Mouse (Mus musculus) heart, embryonic 12.5 days (tissue): ENCODE results near the gene Ier2. TPM values are rescaled to one million over a fixed set of nuclear protein-coding genes. Genes with fewer than 3 reads are reported as not detected.
A peak's percentile ranks its signal among the peaks of the same experiment; 100 is the strongest.

Experiments used
- ATAC-seq: fragments of 200-750 bp; cut with Nextera tagmentation; 2 replicates; pipeline ENCODE4 v1.8.0; 2017; ENCODE audit warnings: moderate TSS enrichment, moderate library complexity; ENCODE audit not compliant: insufficient number of reproducible peaks, low FRiP score
- H3K27ac ChIP-seq: fragments of 300-500 bp; sonication (generic); 2 replicates; pipeline ENCODE4 v1.5.1; 2016; ENCODE audit warnings: mild to moderate bottlenecking, moderate library complexity; ENCODE audit not compliant: poor library complexity, severe bottlenecking
- H3K27me3 ChIP-seq: fragments of 300-500 bp; sonication (generic); replicated peaks from 2 replicates; pipeline ENCODE4 v1.6.1; 2016; ENCODE audit warnings: mild to moderate bottlenecking, moderate library complexity
- H3K36me3 ChIP-seq: fragments of 300-500 bp; sonication (generic); 2 replicates; pipeline ENCODE4 v1.6.1; 2016; ENCODE audit warnings: mild to moderate bottlenecking, moderate library complexity
- H3K4me1 ChIP-seq: fragments of 300-500 bp; sonication (generic); replicated peaks from 2 replicates; pipeline ENCODE4 v1.6.1; 2016; ENCODE audit warnings: mild to moderate bottlenecking
- H3K4me2 ChIP-seq: fragments of 300-500 bp; sonication (generic); 2 replicates; pipeline ENCODE4 v1.6.1; 2016; ENCODE audit warnings: mild to moderate bottlenecking, moderate library complexity
- H3K4me3 ChIP-seq: fragments of 300-500 bp; sonication (generic); 2 replicates; pipeline ENCODE4 v1.5.1; 2016; ENCODE audit warnings: mild to moderate bottlenecking
- H3K9ac ChIP-seq: fragments of 300-500 bp; sonication (generic); 2 replicates; pipeline ENCODE4 v1.6.1; 2016; ENCODE audit warnings: mild to moderate bottlenecking, moderate library complexity
- H3K9me3 ChIP-seq: fragments of 300-500 bp; sonication (generic); replicated peaks from 2 replicates; pipeline ENCODE4 v1.6.1; 2016; ENCODE audit warnings: mild to moderate bottlenecking, moderate library complexity
- WGBS: fragments of 180-500 bp; shearing (Covaris S2); methylation state at CpG from one replicate; pipeline ENCODE4 v1.1.7; 2016; 5-methylcytosine and 5-hydroxymethylcytosine counted together
- polyA plus RNA-seq: library from polyadenylated mRNA; unstranded; fragments of >200 nt; fragmentation: Nextera tagmentation; extraction: Ambion mirVana; gene quantifications from 2 replicates; pipeline ENCODE4 v1.2.1, GENCODE M21; 2016

Gene Ier2
- polyA plus RNA-seq, 1 experiment from 2014 or later: 63.4 TPM

DNA sequence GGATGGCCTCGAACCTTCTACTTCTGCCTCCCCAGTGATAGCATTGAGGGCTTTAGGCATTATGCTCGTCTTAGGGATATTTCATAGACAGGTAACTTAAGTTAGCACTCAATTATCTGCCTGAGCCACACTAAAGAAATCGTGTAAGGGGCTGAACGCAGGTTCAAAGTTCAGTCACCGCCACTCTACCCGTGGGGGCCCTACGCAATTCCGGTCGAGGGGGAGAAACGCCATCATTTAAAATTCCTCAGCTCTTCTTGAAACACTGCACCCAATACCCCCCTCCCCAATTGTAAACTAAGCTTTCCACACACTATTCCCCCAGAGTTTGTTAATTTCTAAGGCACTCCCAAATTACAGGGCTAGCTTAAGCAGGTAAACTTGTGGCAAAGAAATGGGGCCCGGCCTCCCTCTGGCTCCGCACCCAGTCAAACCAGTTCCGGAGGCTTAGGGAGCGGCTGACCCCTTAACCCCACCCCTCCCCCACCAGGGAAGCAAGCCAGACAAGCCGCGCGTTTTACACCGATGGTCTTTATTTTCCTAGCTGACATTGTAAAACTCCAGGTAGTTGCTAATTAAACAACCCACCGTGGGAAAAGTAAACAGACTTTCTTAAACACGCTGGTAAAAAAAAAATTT is 1.7 kb downstream of the Ier2 start:
- no peak for ATAC-seq
- Histone ChIP-seq H3K4me1 (peaks cover 47% of the 10 kb centered on the region), H3K4me3 (peak overlapping the region; percentile 91), H3K9ac (peak overlapping the region; percentile 97), H3K27me3 (no peaks in the 10 kb centered on the region), H3K9me3 (no peaks in the 10 kb centered on the region), H3K27ac (peak overlapping the region; percentile 98), H3K36me3 (no peaks in the 10 kb centered on the region), H3K4me2 (peak overlapping the region; percentile 85)
- WGBS: under 1% methylated on average over 20 of the region's 20 CpGs

DNA sequence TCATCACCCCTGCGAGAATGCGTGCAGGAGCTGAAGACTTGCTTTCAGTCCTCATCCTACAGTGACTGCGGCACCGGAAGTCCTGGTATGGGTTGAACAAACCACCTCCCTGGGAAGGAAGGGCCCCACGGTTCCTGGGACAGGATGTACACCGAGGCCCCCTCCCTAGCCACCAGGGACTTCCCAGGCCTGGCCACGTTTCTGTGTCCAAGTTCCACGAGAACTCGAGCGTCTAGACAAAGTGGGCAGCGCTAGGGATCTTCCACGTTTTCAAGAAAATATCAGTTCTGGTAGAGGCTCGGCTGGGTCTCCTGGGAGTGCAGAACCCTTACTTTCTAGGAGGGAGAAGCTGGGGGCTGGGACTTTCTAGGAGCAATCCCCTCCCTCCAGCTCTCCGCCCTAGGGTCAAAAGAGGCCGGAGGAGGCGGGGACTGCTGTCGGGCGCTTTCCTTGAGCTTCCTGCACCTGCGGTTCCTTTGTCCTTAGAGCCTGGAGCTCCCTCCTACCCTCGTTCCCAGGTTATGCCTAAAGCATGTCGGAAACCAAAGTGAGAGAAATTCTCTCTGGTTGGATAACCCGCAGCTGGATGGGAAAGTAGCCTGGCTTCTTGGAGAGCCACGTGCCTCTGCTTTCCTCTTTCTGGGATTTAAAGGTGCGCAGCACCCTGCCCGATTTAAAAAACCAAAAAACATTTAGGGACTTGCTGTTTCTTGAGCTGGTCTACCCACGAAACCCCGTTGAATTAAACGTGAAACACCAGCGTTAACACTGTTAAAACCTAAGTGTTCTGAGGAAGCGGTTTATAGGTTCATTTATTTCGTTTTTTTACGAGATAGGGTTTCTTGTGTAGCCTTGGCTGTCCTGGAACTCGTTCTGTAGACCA is 2.5 kb downstream of the Ier2 start:
- H3K9me3 ChIP-seq: no peaks in the 10 kb centered on the region
- peak overlapping the region; percentile 98 for H3K27ac ChIP-seq
- 2% methylated on average over 33 of the region's 33 CpGs for WGBS
- peak overlapping the region; percentile 91 for H3K4me3 ChIP-seq
- H3K27me3 ChIP-seq: no peaks in the 10 kb centered on the region
- H3K4me1 ChIP-seq: peaks cover 49% of the 10 kb centered on the region
- ATAC-seq: no peak
- H3K36me3 ChIP-seq: no peaks in the 10 kb centered on the region
- H3K9ac ChIP-seq: peak overlapping the region; percentile 97
- H3K4me2 ChIP-seq: peak overlapping the region; percentile 85

DNA sequence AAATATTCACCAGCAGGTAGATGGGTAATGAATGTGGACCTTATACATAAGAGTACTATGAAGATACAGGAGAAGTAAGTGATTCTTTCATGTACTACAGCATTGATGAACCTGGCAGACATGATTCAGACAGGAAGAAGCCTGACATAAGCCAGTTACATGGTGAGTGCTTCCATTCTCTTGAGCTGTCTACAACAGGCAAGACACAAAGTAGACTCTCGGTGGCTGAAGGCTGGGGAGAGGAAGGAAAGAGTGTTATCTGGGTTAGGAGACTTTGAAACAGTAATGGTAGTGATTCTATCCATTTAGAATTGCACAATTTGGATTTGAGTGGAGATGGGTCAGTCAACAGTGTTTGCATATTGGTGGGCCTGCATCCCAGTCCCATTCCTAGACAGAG is 3.7 kb downstream of the Ier2 start:
- no peak for ATAC-seq
- Histone ChIP-seq H3K27ac (peak overlapping the region; percentile 98; the same call in 1 of the 2 replicates), H3K36me3 (no peaks in the 10 kb centered on the region), H3K27me3 (no peaks in the 10 kb centered on the region), H3K4me2 (peak overlapping the region; percentile 18; the same call in 1 of the 2 replicates), H3K9ac (no peak overlapping the region), H3K4me1 (peaks cover 57% of the 10 kb centered on the region), H3K4me3 (no peak overlapping the region), H3K9me3 (no peaks in the 10 kb centered on the region)
- WGBS: 34% methylated on average over 1 of the region's 1 CpGs

DNA sequence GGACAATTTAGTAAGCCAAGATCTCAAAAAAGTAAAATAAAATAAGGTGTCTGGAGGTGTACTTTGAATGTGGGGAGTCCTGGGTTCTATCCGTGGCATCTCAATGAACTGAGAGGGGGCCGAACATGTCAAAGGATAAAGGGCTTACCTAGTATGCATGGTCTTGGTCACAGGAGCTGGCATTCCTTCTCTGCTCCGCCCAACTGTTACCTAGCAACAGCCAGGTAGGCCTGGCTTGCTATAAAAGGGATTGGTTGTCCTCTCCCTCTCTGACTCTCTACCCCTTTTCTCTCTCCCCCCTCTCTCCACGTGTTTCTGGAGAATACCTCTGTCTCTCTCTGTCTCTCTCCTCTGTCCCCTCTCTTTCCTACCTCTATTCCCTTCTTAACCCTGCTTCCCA is 5.0 kb downstream of the Ier2 start:
- no peaks in the 10 kb centered on the region for H3K27me3 ChIP-seq
- no peak overlapping the region for H3K4me3 ChIP-seq
- no peak for ATAC-seq
- H3K36me3 ChIP-seq: no peaks in the 10 kb centered on the region
- H3K27ac ChIP-seq: peak overlapping the region; percentile 97
- peak overlapping the region; percentile 93; the same call in 1 of the 2 replicates for H3K4me2 ChIP-seq
- H3K4me1 ChIP-seq: peaks cover 65% of the 10 kb centered on the region
- H3K9me3 ChIP-seq: no peaks in the 10 kb centered on the region
- H3K9ac ChIP-seq: peak overlapping the region; percentile 13; the same call in 1 of the 2 replicates
- WGBS: 44% methylated on average over 4 of the region's 4 CpGs

DNA sequence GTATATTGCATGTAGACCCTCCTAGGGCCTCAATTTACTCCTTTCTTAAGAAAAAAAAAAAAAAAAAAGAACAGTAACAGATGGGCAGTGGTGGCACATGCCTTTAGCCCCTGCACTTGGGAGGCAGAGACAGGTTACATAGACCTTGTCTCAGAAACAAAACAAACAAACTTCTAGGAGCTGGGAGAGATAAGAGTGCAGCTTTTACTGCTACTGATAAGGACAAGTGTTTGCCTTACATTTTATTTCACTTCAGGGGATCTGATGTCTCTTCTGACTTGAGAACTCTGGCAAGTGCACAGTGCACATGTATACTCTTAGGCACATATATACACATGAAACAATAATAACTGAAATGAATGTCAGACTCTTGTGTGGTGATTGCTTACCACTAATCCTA is 5.4 kb downstream of the Ier2 start:
- Histone ChIP-seq H3K27ac (peak overlapping the region; percentile 97), H3K9me3 (no peaks in the 10 kb centered on the region), H3K4me1 (peaks cover 65% of the 10 kb centered on the region), H3K27me3 (no peaks in the 10 kb centered on the region), H3K36me3 (no peaks in the 10 kb centered on the region), H3K4me3 (peak overlapping the region; percentile 57), H3K4me2 (peak overlapping the region; percentile 93), H3K9ac (peak overlapping the region; percentile 84)
- no peak for ATAC-seq

DNA sequence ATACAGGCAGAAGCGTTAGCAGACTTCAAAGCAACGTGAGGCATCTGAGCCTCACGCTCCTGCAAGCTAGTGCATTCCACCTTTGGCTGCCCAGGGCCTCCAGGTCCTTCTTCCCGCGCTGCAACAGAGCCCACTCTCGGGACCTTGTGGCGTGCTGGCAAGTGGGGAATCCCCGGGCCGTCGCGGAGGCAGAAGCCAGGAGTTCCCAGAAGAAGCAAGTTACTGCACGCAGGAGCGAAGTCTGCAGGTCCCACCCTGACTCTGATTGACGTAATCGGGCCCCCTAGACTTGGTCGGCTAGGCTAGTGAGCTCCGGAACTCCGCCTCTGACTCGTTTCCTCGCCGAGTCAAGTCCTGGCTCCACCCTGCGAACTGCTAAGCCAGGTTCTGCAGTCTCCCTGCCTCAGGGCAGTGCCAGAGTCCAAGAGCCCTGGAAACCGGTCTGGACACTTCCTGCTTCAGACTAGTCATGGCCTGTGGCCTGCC is 6.0 kb downstream of the Ier2 start:
- H3K4me1 ChIP-seq: peaks cover 65% of the 10 kb centered on the region
- no peaks in the 10 kb centered on the region for H3K36me3 ChIP-seq
- under 1% methylated on average over 23 of the region's 23 CpGs for WGBS
- ATAC-seq: peak; percentile 77
- peak overlapping the region; percentile 84 for H3K9ac ChIP-seq
- no peaks in the 10 kb centered on the region for H3K9me3 ChIP-seq
- peak overlapping the region; percentile 93 for H3K4me2 ChIP-seq
- H3K27ac ChIP-seq: peak overlapping the region; percentile 97
- no peaks in the 10 kb centered on the region for H3K27me3 ChIP-seq
- H3K4me3 ChIP-seq: peak overlapping the region; percentile 57

DNA sequence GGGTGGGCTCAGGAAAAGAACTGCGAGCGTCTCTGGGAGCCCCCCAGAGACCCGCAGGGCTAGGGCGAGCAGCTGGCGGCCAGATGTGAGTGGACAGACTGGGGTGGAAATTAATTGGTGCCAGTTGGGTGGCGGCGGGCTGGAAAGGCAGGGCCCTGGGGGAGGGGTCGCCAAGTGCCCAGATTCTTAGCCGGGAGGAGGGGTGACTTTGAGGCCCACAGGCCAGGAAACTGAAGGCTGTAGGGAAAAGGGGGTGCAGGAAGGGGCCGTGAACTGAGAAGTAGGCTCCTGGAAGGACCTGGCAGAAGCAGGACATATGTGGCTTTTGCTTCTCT is 6.5 kb downstream of the Ier2 start:
- Histone ChIP-seq H3K27me3 (no peaks in the 10 kb centered on the region), H3K4me3 (peak overlapping the region; percentile 57), H3K27ac (peak overlapping the region; percentile 97), H3K4me2 (peak overlapping the region; percentile 93), H3K36me3 (no peaks in the 10 kb centered on the region), H3K9me3 (no peaks in the 10 kb centered on the region), H3K4me1 (peaks cover 65% of the 10 kb centered on the region), H3K9ac (peak overlapping the region; percentile 84)
- no peak; the same call in 1 of the 2 replicates for ATAC-seq
- 1% methylated on average over 10 of the region's 10 CpGs for WGBS

DNA sequence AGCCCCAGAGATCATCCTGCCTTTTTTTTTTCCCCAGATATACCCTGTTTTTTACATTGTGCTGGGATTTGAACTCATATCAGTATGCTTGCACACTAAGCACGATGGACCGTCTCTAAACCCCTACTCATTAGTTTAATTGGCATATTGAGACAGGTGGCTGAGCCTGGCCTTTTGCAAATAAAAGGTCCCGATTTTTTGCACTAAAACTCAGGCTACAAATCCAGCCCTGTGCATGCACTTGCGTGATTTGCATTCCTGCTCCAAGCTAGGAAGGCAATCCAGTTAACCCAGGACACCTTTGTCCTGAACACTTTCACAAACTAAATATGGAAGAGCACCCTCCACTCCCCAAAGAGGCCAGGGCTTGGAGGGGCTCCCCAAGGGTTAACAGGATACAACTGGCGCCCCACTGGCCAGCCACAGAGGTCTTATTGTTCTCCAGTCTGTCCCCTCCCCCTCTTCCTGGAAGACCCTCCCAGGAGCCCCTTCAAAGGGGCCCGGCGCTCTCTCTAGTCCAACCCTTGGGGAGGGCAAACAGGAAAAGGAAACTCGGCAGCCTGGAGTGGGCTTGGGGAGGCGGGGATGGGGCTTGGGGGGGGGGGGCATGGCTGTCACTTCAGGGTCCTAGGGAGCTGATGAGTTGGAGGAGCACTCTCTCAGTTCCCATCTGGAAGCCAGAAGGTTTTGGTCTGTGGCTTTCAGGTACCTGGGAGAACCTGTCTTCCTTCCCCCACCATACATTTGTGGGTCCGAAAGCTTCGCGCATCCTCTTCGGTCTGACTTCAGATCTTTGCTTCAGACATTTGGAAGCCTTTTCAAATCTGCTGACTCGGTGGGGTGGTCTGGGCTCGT is 7.1 kb downstream of the Ier2 start:
- H3K27ac ChIP-seq: peak overlapping the region; percentile 97
- no peaks in the 10 kb centered on the region for H3K9me3 ChIP-seq
- no peaks in the 10 kb centered on the region for H3K36me3 ChIP-seq
- H3K4me2 ChIP-seq: peak overlapping the region; percentile 93
- WGBS: 2% methylated on average over 15 of the region's 15 CpGs
- peak; percentile 77 for ATAC-seq
- H3K4me1 ChIP-seq: peaks cover 60% of the 10 kb centered on the region
- no peaks in the 10 kb centered on the region for H3K27me3 ChIP-seq
- peak overlapping the region; percentile 84 for H3K9ac ChIP-seq
- H3K4me3 ChIP-seq: peak overlapping the region; percentile 57

DNA sequence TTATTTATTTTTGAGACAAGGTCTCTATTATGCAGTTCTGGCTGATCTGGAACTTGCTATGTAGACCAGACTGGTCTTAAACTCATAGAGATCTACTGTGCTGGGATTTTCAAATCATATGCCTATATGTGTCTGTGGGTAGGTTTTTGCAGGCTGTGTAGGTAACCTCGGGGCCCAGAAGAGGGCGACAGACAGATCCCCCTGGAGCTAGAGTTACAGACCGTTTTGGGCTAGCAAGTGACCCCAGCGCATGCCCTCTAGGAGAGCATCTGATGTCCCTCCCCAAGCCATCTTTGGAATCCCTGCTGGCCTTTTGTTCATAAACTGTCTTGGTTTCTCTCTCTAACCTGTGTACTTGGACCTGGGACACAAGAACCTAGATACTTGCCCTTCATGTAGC is 8.1 kb downstream of the Ier2 start:
- no peak for ATAC-seq
- H3K9me3 ChIP-seq: no peaks in the 10 kb centered on the region
- 0 out of 2 replicates have a peak overlapping the region, but pooled peaks have one; percentile 93 for H3K4me2 ChIP-seq
- peak overlapping the region; percentile 97 for H3K27ac ChIP-seq
- no peaks in the 10 kb centered on the region for H3K36me3 ChIP-seq
- WGBS: 28% methylated on average over 4 of the region's 4 CpGs
- no peak overlapping the region for H3K4me3 ChIP-seq
- no peaks in the 10 kb centered on the region for H3K27me3 ChIP-seq
- H3K4me1 ChIP-seq: peaks cover 55% of the 10 kb centered on the region
- H3K9ac ChIP-seq: no peak overlapping the region

DNA sequence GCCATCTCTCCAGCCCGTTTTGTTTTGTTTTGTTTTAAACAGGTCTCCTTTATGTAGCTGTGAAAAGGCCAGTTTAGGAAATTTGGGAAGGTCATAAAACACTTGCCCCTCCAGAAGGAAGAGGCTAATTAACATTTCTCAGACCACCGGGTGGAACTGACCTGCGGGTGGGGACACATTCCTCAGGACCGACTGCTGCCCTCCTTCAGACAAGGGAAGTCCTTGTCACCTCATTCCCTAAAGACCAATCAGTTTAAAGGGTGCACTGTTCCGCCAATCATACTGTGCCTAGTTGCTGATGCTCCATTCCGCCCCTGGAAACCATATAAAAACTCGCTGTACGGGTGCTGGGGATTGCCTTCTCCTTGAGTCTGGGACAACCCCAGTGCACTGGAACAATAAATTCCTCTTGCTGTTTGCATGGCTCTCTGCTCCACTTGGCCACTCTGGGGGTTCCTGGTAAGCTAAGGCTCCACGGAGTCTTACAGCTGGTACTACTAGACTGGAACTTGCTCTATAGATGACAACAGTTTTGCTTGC is 9.5 kb downstream of the Ier2 start:
- H3K4me3 ChIP-seq: no peak overlapping the region
- no peak for ATAC-seq
- peaks cover 48% of the 10 kb centered on the region for H3K4me1 ChIP-seq

More for the DNA sequence above, 9.5 kb downstream of the Ier2 start:
- Histone ChIP-seq H3K4me2 (no peak overlapping the region), H3K9ac (no peak overlapping the region), H3K9me3 (no peaks in the 10 kb centered on the region), H3K36me3 (no peaks in the 10 kb centered on the region), H3K27me3 (no peaks in the 10 kb centered on the region), H3K27ac (peak overlapping the region; percentile 60)
- 52% methylated on average over 9 of the region's 9 CpGs for WGBS
